Mouse (Mus musculus) thymus, adult 2 months (tissue): ENCODE results near the gene Inpp5a.

ENCODE experiments used
- CTCF ChIP-seq: fragments of 200-500 bp; IDR thresholded peaks from 2 replicates; pipeline ENCODE4 v1.5.1; 2012; ENCODE audit warnings: mild to moderate bottlenecking, control low read depth, low read length, moderate library complexity, borderline replicate concordance; ENCODE audit not compliant: control insufficient read depth, poor library complexity, insufficient read depth; ENCODE audit errors: extremely low read depth
- POLR2A ChIP-seq: fragments of 200-500 bp; IDR thresholded peaks from 2 replicates; pipeline ENCODE4 v1.6.1; 2012; ENCODE audit warnings: mild to moderate bottlenecking, low read length, control low read depth, moderate library complexity; ENCODE audit not compliant: control insufficient read depth, poor library complexity, insufficient read depth; ENCODE audit errors: extremely low read depth

GRCm38 (mm10) chr7:139399977-139400685, 11.2 kb downstream of the Inpp5a start:
- no peak for TF ChIP-seq POLR2A
- no peak for TF ChIP-seq CTCF
